In the genomic region with DNA sequence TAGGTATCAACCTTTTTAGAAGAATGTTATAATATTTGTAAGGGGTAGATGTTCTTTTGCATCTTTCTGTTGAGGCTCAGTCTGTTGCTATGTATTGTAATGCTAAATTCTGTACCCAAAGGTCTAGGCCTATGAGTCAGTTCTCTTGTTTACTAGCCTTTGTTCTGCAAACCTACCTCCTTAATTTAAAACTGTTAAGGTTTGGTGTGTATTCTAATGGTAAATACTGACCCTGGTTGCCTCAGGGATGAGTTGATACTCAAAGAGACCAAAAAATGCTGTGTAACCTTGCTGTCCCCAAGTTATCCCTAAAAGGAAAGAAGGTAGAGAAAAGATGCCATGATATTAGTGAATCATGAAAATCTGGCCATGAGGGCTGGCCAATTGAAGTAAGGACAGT, we compare ENCODE assay signal across 22 mouse cellular contexts.
DNase-seq lines count a peak whose midpoint lies in the region; ATAC-seq and TF ChIP-seq lines count a peak whose summit lies in the region.
"Had no signal": no experiment of that assay in that cellular context is flagged by ENCODE, and none has a peak within 500 bp of the region (broad histone marks: within the 10 kb centered on the region; RNA-seq: fewer than 3 reads in every experiment).

No protein-coding gene starts in this region.

- DNase-seq in ES-E14 (ENCODE audit: low read depth, low spot score) (peak; percentile 27), ZHBTc4 (ENCODE audit: low read depth, low spot score) (peak; percentile 63)
- DNase-seq in lung, postnatal 36 days: no peak
- DNase-seq: adrenal gland, adult 2 months; adrenal gland, postnatal 10 days; adrenal gland, postnatal 25 days; B cell, adult 2 months; cerebellum, adult 11 months; cerebellum, adult 18-20 months; cerebellum, adult 8-10 months; cerebellum, adult 9-11 months; cerebellum, postnatal 14 days; cerebellum, postnatal 36 days; forebrain, postnatal 0 days had no signal

- TF ChIP-seq CTCF in ES-Bruce4 (IDR thresholded peaks at IDR 0.05; ENCODE audit: low read depth, low read length): no peak

- TF ChIP-seq POLR2A in ES-Bruce4 (IDR thresholded peaks at IDR 0.05; ENCODE audit: insufficient read depth, low read length): no peak

- H3K27ac ChIP-seq in ES-Bruce4 (ENCODE audit: insufficient read depth, low read length): peak overlapping the region; percentile 65; the same call in 1 of the 2 replicates
- H3K27ac ChIP-seq in ES-E14 (ENCODE audit: insufficient read depth, low read depth, low read length, poor library complexity, severe bottlenecking): no peak overlapping the region
- H3K27ac ChIP-seq in kidney, embryonic 15.5 days: no peak overlapping the region
- H3K27ac ChIP-seq: embryonic facial prominence, embryonic 10.5 days; embryonic facial prominence, embryonic 12.5 days; forebrain, embryonic 13.5 days; forebrain, embryonic 15.5 days had no signal

- no peak overlapping the region for H3K4me2 ChIP-seq in kidney, embryonic 15.5 days
- H3K4me2 ChIP-seq: embryonic facial prominence, embryonic 12.5 days; forebrain, embryonic 13.5 days; forebrain, embryonic 15.5 days had no signal

- no peak for TF ChIP-seq EP300 in ES-Bruce4 (IDR thresholded peaks at IDR 0.05; ENCODE audit: insufficient read depth, low read depth, low read length)

- in situ Hi-C loops in ES-E14 (cut with MboI; ENCODE audit: low sequenced_read_pairs in 2 of 2, unreplicated experiment in 2 of 2): no loop called here

- H3K36me3 ChIP-seq in ES-Bruce4 (ENCODE audit: control insufficient read depth, insufficient read depth, low read length, poor library complexity, severe bottlenecking) (no peaks in the 10 kb centered on the region), ES-E14 (ENCODE audit: control insufficient read depth, insufficient read depth, low read length, poor library complexity, severe bottlenecking) (no peaks in the 10 kb centered on the region)
- no peaks in the 10 kb centered on the region for H3K36me3 ChIP-seq in kidney, embryonic 15.5 days
- H3K36me3 ChIP-seq: embryonic facial prominence, embryonic 10.5 days; embryonic facial prominence, embryonic 12.5 days; forebrain, embryonic 15.5 days had no signal

- H3K9me3 ChIP-seq in ES-Bruce4 (replicated peaks; ENCODE audit: control insufficient read depth, insufficient read depth, low read length, poor library complexity, severe bottlenecking) (peaks cover 3% of the 10 kb centered on the region; the same call in 1 of the 2 replicates), ES-E14 (ENCODE audit: control insufficient read depth, insufficient read depth, low read depth, low read length) (no peaks in the 10 kb centered on the region)
- H3K9me3 ChIP-seq in kidney, embryonic 15.5 days (replicated peaks): no peaks in the 10 kb centered on the region
- H3K9me3 ChIP-seq: embryonic facial prominence, embryonic 10.5 days; embryonic facial prominence, embryonic 12.5 days; forebrain, embryonic 13.5 days; forebrain, embryonic 15.5 days had no signal

- H3K4me1 ChIP-seq in ES-Bruce4 (ENCODE audit: control insufficient read depth, insufficient read depth, low read length) (no peaks in the 10 kb centered on the region), ES-E14 (ENCODE audit: control insufficient read depth in 2 of 2, insufficient read depth in 2 of 2, low read length in 2 of 2, poor library complexity in 1 of 2) (peaks cover 0 to 4% of the 10 kb centered on the region in 2 experiments; a peak in 1 of 4 replicates)
- no peaks in the 10 kb centered on the region for H3K4me1 ChIP-seq in kidney, embryonic 15.5 days
- H3K4me1 ChIP-seq: embryonic facial prominence, embryonic 10.5 days; embryonic facial prominence, embryonic 12.5 days; forebrain, embryonic 13.5 days; forebrain, embryonic 15.5 days had no signal

- H3K9ac ChIP-seq in ES-Bruce4 (ENCODE audit: low read depth, poor library complexity, severe bottlenecking): no peak overlapping the region
- H3K9ac ChIP-seq in ES-E14 (ENCODE audit: insufficient read depth, low read depth, low read length, poor library complexity, severe bottlenecking): no peak overlapping the region
- H3K9ac ChIP-seq in kidney, embryonic 15.5 days: no peak overlapping the region
- H3K9ac ChIP-seq: embryonic facial prominence, embryonic 12.5 days; forebrain, embryonic 13.5 days; forebrain, embryonic 15.5 days; forebrain, postnatal 0 days had no signal

- H3K4me3 ChIP-seq in ES-Bruce4 (ENCODE audit: low read depth, low read length) (no peak overlapping the region), ES-E14 (ENCODE audit: insufficient read depth in 1 of 2, low read depth in 1 of 2, low read length in 2 of 2, poor library complexity in 1 of 2, severe bottlenecking in 1 of 2) (no peak overlapping the region)
- no peak overlapping the region for H3K4me3 ChIP-seq in kidney, embryonic 15.5 days (replicated peaks)
- H3K4me3 ChIP-seq: embryonic facial prominence, embryonic 10.5 days; embryonic facial prominence, embryonic 12.5 days; forebrain, embryonic 13.5 days; forebrain, embryonic 15.5 days had no signal

- no peaks in the 10 kb centered on the region for H3K27me3 ChIP-seq in ES-Bruce4 (ENCODE audit: control insufficient read depth, insufficient read depth, low read length, poor library complexity, severe bottlenecking)
- H3K27me3 ChIP-seq in kidney, embryonic 15.5 days: no peaks in the 10 kb centered on the region
- H3K27me3 ChIP-seq: CH12.LX; embryonic facial prominence, embryonic 12.5 days; forebrain, embryonic 13.5 days; forebrain, embryonic 15.5 days had no signal

- no peak for ATAC-seq in kidney, embryonic 15.5 days (replicated peaks; ENCODE audit: low FRiP score)
- ATAC-seq: CD4-positive, CD25-positive, alpha-beta regulatory T cell, adult 4 months; forebrain, embryonic 13.5 days; forebrain, embryonic 15.5 days; forebrain, postnatal 0 days had no signal

TF ChIP-seq in ES-E14, 5 proteins besides CTCF, POLR2A, EP300 and RAD21:
- TF ChIP-seq HCFC1 (IDR thresholded peaks at IDR 0.05; ENCODE audit: borderline replicate concordance, insufficient read depth, low read length) (no peak), MAFK (IDR thresholded peaks at IDR 0.05; ENCODE audit: insufficient read depth, low read depth, low read length) (peak; percentile 12; the same call in 1 of the 2 replicates)
